Mouse (Mus musculus): ENCODE data around the gene Hoxa4.

DNA sequence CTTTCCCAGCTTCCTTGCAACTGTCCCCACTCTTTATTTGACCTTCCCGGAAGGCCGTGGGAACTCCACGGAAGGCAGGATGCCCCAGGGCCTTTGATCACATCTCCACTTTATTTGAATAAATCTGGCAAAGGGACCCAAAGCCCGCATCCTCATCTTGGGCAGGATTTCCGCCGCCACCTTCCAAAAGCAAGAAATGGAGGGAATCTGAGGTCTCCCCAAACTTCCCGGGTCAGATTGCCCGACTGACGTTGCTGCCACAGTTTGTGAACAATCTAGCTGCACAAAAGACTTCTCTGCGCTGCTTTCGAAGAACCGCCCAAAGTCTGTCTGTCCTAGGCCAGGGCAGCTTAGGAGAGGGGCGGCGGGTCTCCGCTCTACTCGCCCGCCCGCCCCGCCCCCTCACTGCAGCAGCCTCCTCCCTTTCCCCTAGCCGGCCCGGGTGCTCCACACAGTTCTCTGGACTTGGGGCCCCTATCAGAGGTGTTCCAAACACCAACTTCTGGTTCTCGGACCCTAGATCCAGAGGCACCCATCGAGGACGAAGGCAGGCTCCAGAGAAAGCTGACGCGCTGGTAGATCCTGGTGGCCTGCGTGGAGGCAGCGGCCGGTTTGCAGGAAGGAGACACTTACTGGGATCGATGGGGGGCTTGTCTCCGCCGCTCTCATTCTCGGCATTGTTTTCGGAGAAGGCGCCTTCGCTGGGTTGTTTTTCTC, 33.5 kb upstream of the Hoxa4 start:
- no peak for TF ChIP-seq CTCF (IDR thresholded peaks at IDR 0.05; ENCODE audit: low read depth)
- TF ChIP-seq EP300 (IDR thresholded peaks at IDR 0.05; ENCODE audit: low read depth), result no peak
